Mouse (Mus musculus) small intestine, adult 2 months (tissue): ENCODE measurements around the gene Tnxb.

Source experiments
- CTCF ChIP-seq: fragments of 200-500 bp; IDR thresholded peaks from 2 replicates; pipeline ENCODE4 v1.5.1; 2012; ENCODE audit warnings: low read depth, mild to moderate bottlenecking, control low read depth, inconsistent platforms, low read length, moderate library complexity, mixed read lengths; ENCODE audit not compliant: insufficient replicate concordance, insufficient read length; ENCODE audit errors: extremely low read depth
- POLR2A ChIP-seq: fragments of 200-500 bp; IDR thresholded peaks from 2 replicates; pipeline ENCODE4 v1.6.1; 2012; ENCODE audit warnings: low read depth, mild to moderate bottlenecking, control low read depth, inconsistent platforms, low read length, moderate library complexity

GRCm38 (mm10) chr17:34683179-34683578 is 12.8 kb downstream of the Tnxb start:
- TF ChIP-seq CTCF (no peak), POLR2A (no peak)
